Mouse (Mus musculus) CH12.LX (cell line): ENCODE measurements around the gene Selplg. TPM values are rescaled to one million over a fixed set of nuclear protein-coding genes. Genes with fewer than 3 reads are reported as not detected.

ENCODE experiments used
- DNase-seq: peaks from one replicate; pipeline ENCODE4 v3.0.0-alpha.2; 2013; ENCODE audit errors: extremely low read depth
- H3K27ac ChIP-seq: 2 replicates; pipeline ENCODE4 v1.5.1; 2012; ENCODE audit warnings: low read depth, mild to moderate bottlenecking, control low read depth, moderate library complexity; ENCODE audit not compliant: insufficient read depth
- H3K27me3 ChIP-seq: replicated peaks from 2 replicates; pipeline ENCODE3; 2012; ENCODE audit warnings: inconsistent platforms
- H3K36me3 ChIP-seq, 2 experiments: replicated peaks in 1 of 2; 2 replicates each; pipeline versions ENCODE3 to v1.6.1; 2012; ENCODE audit warnings: inconsistent platforms in 1 of 2, low read length in 1 of 2, mild to moderate bottlenecking in 1 of 2, mixed read lengths in 1 of 2, moderate library complexity in 1 of 2; ENCODE audit not compliant: control insufficient read depth in 1 of 2, insufficient read depth in 1 of 2
- H3K4me1 ChIP-seq, 2 experiments: 2 replicates each; pipeline ENCODE4 v1.6.1; 2012; ENCODE audit warnings: inconsistent platforms in 1 of 2, moderate library complexity in 1 of 2; ENCODE audit not compliant: insufficient read depth in 2 of 2, control insufficient read depth in 1 of 2
- H3K4me2 ChIP-seq: 2 replicates; pipeline ENCODE4 v1.6.1; 2012; ENCODE audit warnings: low read depth, mild to moderate bottlenecking, control low read depth; ENCODE audit not compliant: poor library complexity, insufficient read depth, severe bottlenecking
- H3K4me3 ChIP-seq, 3 experiments: fragments of 150-350 bp in 1 of 3; sonication (generic) in 1 of 3; replicated peaks in 1 of 3; 2 replicates each; pipeline versions ENCODE3 to v1.5.1; 2011 to 2012; ENCODE audit warnings: low read depth in 2 of 3, low read length in 2 of 3, mild to moderate bottlenecking in 2 of 3, moderate library complexity in 2 of 3, control low read depth in 1 of 3, improper control_type of control experiment in 1 of 3, inconsistent platforms in 1 of 3, mixed read lengths in 1 of 3; ENCODE audit not compliant: poor library complexity in 1 of 3
- H3K79me2 ChIP-seq: replicated peaks from 2 replicates; pipeline ENCODE4 v1.6.1; 2012; ENCODE audit warnings: mild to moderate bottlenecking, moderate library complexity; ENCODE audit not compliant: control insufficient read depth, poor library complexity, insufficient read depth, severe bottlenecking; ENCODE audit errors: extremely low read depth
- H3K9ac ChIP-seq: 2 replicates; pipeline ENCODE4 v1.6.1; 2012; ENCODE audit warnings: low read depth, mild to moderate bottlenecking, control low read depth, moderate library complexity; ENCODE audit not compliant: insufficient read depth
- H3K9me3 ChIP-seq: replicated peaks from 2 replicates; pipeline ENCODE3; 2012; ENCODE audit warnings: low read length, inconsistent platforms, mixed read lengths
- BHLHE40 ChIP-seq: IDR thresholded peaks from 2 replicates; pipeline ENCODE4 v1.6.1; 2011; ENCODE audit warnings: mild to moderate bottlenecking, low read depth, low read length, improper control_type of control experiment
- CHD1 ChIP-seq: IDR thresholded peaks from 2 replicates; pipeline ENCODE4 v1.6.1; 2012; ENCODE audit warnings: low read depth, low read length, improper control_type of control experiment, inconsistent platforms
- CHD2 ChIP-seq: IDR thresholded peaks from 2 replicates; pipeline ENCODE4 v1.6.1; 2011; ENCODE audit warnings: low read length, improper control_type of control experiment
- CTCF ChIP-seq, 2 experiments: IDR thresholded peaks in 1 of 2; conservative IDR thresholded peaks in 1 of 2; 2 replicates each; pipeline ENCODE4 v1.5.1; 2011 to 2012; ENCODE audit warnings: low read depth in 2 of 2, low read length in 2 of 2, improper control_type of control experiment in 1 of 2, inconsistent platforms in 1 of 2, mild to moderate bottlenecking in 1 of 2, moderate library complexity in 1 of 2
- E2F4 ChIP-seq: IDR thresholded peaks from 2 replicates; pipeline ENCODE4 v1.6.1; 2011; ENCODE audit warnings: low read depth, low read length, improper control_type of control experiment; ENCODE audit not compliant: insufficient replicate concordance
- ELF1 ChIP-seq: IDR thresholded peaks from 2 replicates; pipeline ENCODE4 v1.6.1; 2014; ENCODE audit warnings: low read depth, mild to moderate bottlenecking, inconsistent platforms, low read length, improper control_type of control experiment
- EP300 ChIP-seq: IDR thresholded peaks from 2 replicates; pipeline ENCODE4 v1.6.1; 2011; ENCODE audit warnings: low read length, improper control_type of control experiment
- ETS1 ChIP-seq: conservative IDR thresholded peaks from 2 replicates; pipeline ENCODE4 v1.6.1; 2012; ENCODE audit warnings: low read depth, mild to moderate bottlenecking, inconsistent platforms, low read length, improper control_type of control experiment, moderate library complexity
- GABPA ChIP-seq: IDR thresholded peaks from 2 replicates; pipeline ENCODE4 v1.6.1; 2012; ENCODE audit warnings: low read depth, low read length, improper control_type of control experiment, inconsistent platforms; ENCODE audit not compliant: insufficient replicate concordance
- HCFC1 ChIP-seq: IDR thresholded peaks from 2 replicates; pipeline ENCODE4 v1.6.1; 2012; ENCODE audit warnings: low read depth, mild to moderate bottlenecking, inconsistent platforms, low read length, improper control_type of control experiment
- IRF4 ChIP-seq: IDR thresholded peaks from 2 replicates; pipeline ENCODE4 v1.6.1; 2014; ENCODE audit warnings: low read depth, mild to moderate bottlenecking, inconsistent platforms, low read length, improper control_type of control experiment
- JUN ChIP-seq: IDR thresholded peaks from 2 replicates; pipeline ENCODE4 v1.6.1; 2011; ENCODE audit warnings: low read depth, mild to moderate bottlenecking, low read length, improper control_type of control experiment, moderate library complexity; ENCODE audit not compliant: insufficient read depth
- JUND ChIP-seq: conservative IDR thresholded peaks from 2 replicates; pipeline ENCODE4 v1.6.1; 2011; ENCODE audit warnings: low read depth, low read length, improper control_type of control experiment
- KAT2A ChIP-seq: IDR thresholded peaks from 2 replicates; pipeline ENCODE4 v1.6.1; 2012; ENCODE audit warnings: low read length, improper control_type of control experiment, inconsistent platforms; ENCODE audit not compliant: insufficient replicate concordance
- MAFK ChIP-seq: IDR thresholded peaks from 2 replicates; pipeline ENCODE4 v1.6.1; 2011; ENCODE audit warnings: low read length, improper control_type of control experiment; ENCODE audit not compliant: insufficient replicate concordance
- MAX ChIP-seq: IDR thresholded peaks from 2 replicates; pipeline ENCODE4 v1.6.1; 2011; ENCODE audit warnings: low read length, improper control_type of control experiment
- MAZ ChIP-seq: IDR thresholded peaks from 2 replicates; pipeline ENCODE4 v1.6.1; 2012; ENCODE audit warnings: low read depth, mild to moderate bottlenecking, inconsistent platforms, low read length, improper control_type of control experiment, moderate library complexity
- MEF2A ChIP-seq: IDR thresholded peaks from 2 replicates; pipeline ENCODE4 v1.6.1; 2014; ENCODE audit warnings: low read depth, mild to moderate bottlenecking, inconsistent platforms, low read length, improper control_type of control experiment, borderline replicate concordance
- MXI1 ChIP-seq: IDR thresholded peaks from 2 replicates; pipeline ENCODE4 v1.6.1; 2011; ENCODE audit warnings: mild to moderate bottlenecking, low read depth, low read length, improper control_type of control experiment
- MYC ChIP-seq: IDR thresholded peaks from 2 replicates; pipeline ENCODE4 v1.6.1; 2011; ENCODE audit warnings: low read depth, mild to moderate bottlenecking, improper control_type of control experiment, low read length
- NELFE ChIP-seq: IDR thresholded peaks from 2 replicates; pipeline ENCODE4 v1.6.1; 2011; ENCODE audit warnings: low read depth, low read length, improper control_type of control experiment
- NRF1 ChIP-seq: IDR thresholded peaks from 2 replicates; pipeline ENCODE4 v1.6.1; 2014; ENCODE audit warnings: low read depth, mild to moderate bottlenecking, inconsistent platforms, low read length, improper control_type of control experiment, moderate library complexity
- PAX5 ChIP-seq: IDR thresholded peaks from 2 replicates; pipeline ENCODE4 v1.6.1; 2012; ENCODE audit warnings: low read length, inconsistent platforms, mixed read lengths
- POLR2A ChIP-seq: IDR thresholded peaks from 2 replicates; pipeline ENCODE4 v1.6.1; 2011; ENCODE audit warnings: low read depth, mild to moderate bottlenecking, improper control_type of control experiment, low read length
- POLR2AphosphoS2 ChIP-seq: IDR thresholded peaks from 2 replicates; pipeline ENCODE4 v1.6.1; 2011; ENCODE audit warnings: low read depth, low read length, improper control_type of control experiment
- RAD21 ChIP-seq: IDR thresholded peaks from 2 replicates; pipeline ENCODE4 v1.6.1; 2011; ENCODE audit warnings: low read depth, mild to moderate bottlenecking, low read length, improper control_type of control experiment, moderate library complexity
- RCOR1 ChIP-seq: conservative IDR thresholded peaks from 2 replicates; pipeline ENCODE4 v1.6.1; 2012; ENCODE audit warnings: low read depth, mild to moderate bottlenecking, inconsistent platforms, low read length, improper control_type of control experiment
- SIN3A ChIP-seq: IDR thresholded peaks from 2 replicates; pipeline ENCODE4 v1.6.1; 2012; ENCODE audit warnings: low read length, improper control_type of control experiment, inconsistent platforms
- SMC3 ChIP-seq: IDR thresholded peaks from 2 replicates; pipeline ENCODE4 v1.6.1; 2011; ENCODE audit warnings: low read depth, low read length, improper control_type of control experiment
- TBP ChIP-seq: conservative IDR thresholded peaks from 2 replicates; pipeline ENCODE4 v1.6.1; 2011; ENCODE audit warnings: low read depth, low read length, improper control_type of control experiment
- TCF12 ChIP-seq: IDR thresholded peaks from 2 replicates; pipeline ENCODE4 v1.6.1; 2014; ENCODE audit warnings: low read depth, mild to moderate bottlenecking, inconsistent platforms, low read length, improper control_type of control experiment
- UBTF ChIP-seq: IDR thresholded peaks from 2 replicates; pipeline ENCODE4 v1.6.1; 2012; ENCODE audit warnings: low read depth, mild to moderate bottlenecking, inconsistent platforms, low read length, improper control_type of control experiment, moderate library complexity
- USF1 ChIP-seq: IDR thresholded peaks from 2 replicates; pipeline ENCODE4 v1.6.1; 2014; ENCODE audit warnings: low read depth, mild to moderate bottlenecking, inconsistent platforms, low read length, improper control_type of control experiment
- USF2 ChIP-seq: conservative IDR thresholded peaks from 2 replicates; pipeline ENCODE4 v1.6.1; 2011; ENCODE audit warnings: low read depth, low read length, improper control_type of control experiment
- ZC3H11A ChIP-seq: IDR thresholded peaks from 2 replicates; pipeline ENCODE4 v1.6.1; 2012; ENCODE audit warnings: low read depth, mild to moderate bottlenecking, inconsistent platforms, low read length, improper control_type of control experiment
- ZKSCAN1 ChIP-seq: IDR thresholded peaks from 2 replicates; pipeline ENCODE4 v1.6.1; 2012; ENCODE audit warnings: low read depth, inconsistent platforms, low read length, improper control_type of control experiment, borderline replicate concordance
- ZMIZ1 ChIP-seq: IDR thresholded peaks from 2 replicates; pipeline ENCODE4 v1.6.1; 2012; ENCODE audit warnings: low read depth, mild to moderate bottlenecking, inconsistent platforms, low read length, improper control_type of control experiment
- ZNF384 ChIP-seq: IDR thresholded peaks from 2 replicates; pipeline ENCODE4 v1.6.1; 2012; ENCODE audit warnings: low read depth, low read length, improper control_type of control experiment, inconsistent platforms
- dilution Hi-C: fragments of 300-500 bp; cut with MboI; formaldehyde crosslinking; loops from 2 replicates; pipeline ENCODE4 v1.14.3; 2020; ENCODE audit warnings: low sequenced_read_pairs; ENCODE audit not compliant: extremely low pct_unique_long_range_greater_than_20kb, extremely low pct_ligation_motif_present
- in situ Hi-C: fragments of 300-500 bp; cut with MboI; formaldehyde crosslinking; loops from 3 replicates; pipeline ENCODE4 v1.14.3; 2019; ENCODE audit warnings: low sequenced_read_pairs, low pct_ligation_motif_present, low pct_unique_long_range_greater_than_20kb, mixed read lengths
- polyA plus RNA-seq: library from polyadenylated mRNA; unstranded; fragments of >175 nt; gene quantifications from 2 replicates; pipeline ENCODE4 v1.2.1, GENCODE M21; 2012; ENCODE audit warnings: low read depth; ENCODE audit not compliant: insufficient read length
- total RNA-seq, 2 experiments: library from RNA; depleted of rRNA; stranded (reverse); fragments of 300-350 nt in 1 of 2; fragments of >200 nt in 1 of 2; gene quantifications; 2 replicates each; pipeline ENCODE4 v1.2.3; 2012 to 2014

The Selplg gene
- total and polyA plus RNA-seq, 3 experiments: 29.4 to 58.5 (median 41.6) TPM

GRCm38 (mm10) chr5:113826619-113827018 lies 5.8 kb downstream of the Selplg start:
- H3K27ac ChIP-seq: peak overlapping the region; percentile 73

GRCm38 (mm10) chr5:113825558-113825957 lies 6.9 kb downstream of the Selplg start:
- peaks cover 7 to 43% of the 10 kb centered on the region in 2 experiments for H3K36me3 ChIP-seq
- H3K4me1 ChIP-seq: peaks cover 22 to 58% of the 10 kb centered on the region in 2 experiments
- peaks cover 32% of the 10 kb centered on the region for H3K9me3 ChIP-seq
- no peak overlapping the region for H3K27ac ChIP-seq
- H3K27me3 ChIP-seq: no peaks in the 10 kb centered on the region
- in situ Hi-C loops: loop anchor here (10.0 kb wide), 1 partner anchor 241 kb away; no protein-coding TSS in a partner anchor
- no peak overlapping the region for H3K9ac ChIP-seq
- dilution Hi-C loops: no loop called here
- TF ChIP-seq KAT2A (no peak), SMC3 (no peak), NELFE (no peak), TBP (no peak), JUN (no peak), ELF1 (no peak), ZNF384 (no peak), IRF4 (no peak), BHLHE40 (no peak)
- no peak overlapping the region for H3K4me2 ChIP-seq
- no peak overlapping the region for H3K4me3 ChIP-seq
- DNase-seq: no peak
- no peaks in the 10 kb centered on the region for H3K79me2 ChIP-seq

More at GRCm38 (mm10) chr5:113826619-113827018, 5.8 kb downstream of the Selplg start:
- no peak overlapping the region for H3K9ac ChIP-seq
- no peaks in the 10 kb centered on the region for H3K79me2 ChIP-seq
- no peak overlapping the region for H3K4me2 ChIP-seq
- H3K9me3 ChIP-seq: peaks cover 32% of the 10 kb centered on the region
- dilution Hi-C loops: no loop called here
- in situ Hi-C loops: loop anchor here (10.0 kb wide), 1 partner anchor 242 kb away; no protein-coding TSS in a partner anchor
- H3K4me1 ChIP-seq: peaks cover 30 to 67% of the 10 kb centered on the region in 2 experiments
- no peaks in the 10 kb centered on the region for H3K27me3 ChIP-seq
- 0 out of 2 replicates have a peak, but pooled peaks have one; percentile 17 for TF ChIP-seq NELFE
- peak; percentile 70; the same call in 1 of the 2 replicates for TF ChIP-seq JUND
- TF ChIP-seq RAD21: no peak
- TF ChIP-seq ZNF384: peak; percentile 13; the same call in 1 of the 2 replicates
- no peak for TF ChIP-seq USF1
- TF ChIP-seq GABPA: no peak
- peak; percentile 88; the same call in 1 of the 2 replicates for TF ChIP-seq CHD1
- TF ChIP-seq ZC3H11A: no peak
- no peak for TF ChIP-seq CTCF (conservative IDR thresholded peaks at IDR 0.05 in 1 of 2, IDR thresholded peaks at IDR 0.05 in 1 of 2; ENCODE audit: low read depth in 2 of 2, low read length in 2 of 2)
- peak; percentile 86 for TF ChIP-seq RCOR1
- TF ChIP-seq E2F4: no peak
- peak; percentile 73 for TF ChIP-seq MYC
- no peak for TF ChIP-seq USF2
- TF ChIP-seq ELF1: peak; percentile 59
- 0 out of 2 replicates have a peak, but pooled peaks have one; percentile 25 for TF ChIP-seq TBP
- 0 out of 2 replicates have a peak, but pooled peaks have one; percentile 52 for TF ChIP-seq KAT2A
- peak; percentile 36; the same call in 1 of the 2 replicates for TF ChIP-seq MXI1
- no peak for TF ChIP-seq SMC3
- peak; percentile 82 for TF ChIP-seq MEF2A
- TF ChIP-seq MAFK: peak; percentile 51; the same call in 1 of the 2 replicates
- peak; percentile 63 for TF ChIP-seq ZMIZ1
- peak; percentile 82 for TF ChIP-seq MAZ
- peak; percentile 94 for TF ChIP-seq EP300
- TF ChIP-seq NRF1: no peak
- no peak for TF ChIP-seq POLR2A
- no peak for TF ChIP-seq PAX5
- TF ChIP-seq CHD2: peak; percentile 71
- TF ChIP-seq ETS1: peak; percentile 86
- no peak for TF ChIP-seq MAX
- peak; percentile 85 for TF ChIP-seq SIN3A
- no peak; the same call in 1 of the 2 replicates for TF ChIP-seq HCFC1
- peak; percentile 87 for TF ChIP-seq TCF12
- TF ChIP-seq IRF4: peak; percentile 84
- peak; percentile 47; the same call in 1 of the 2 replicates for TF ChIP-seq JUN
- no peak for TF ChIP-seq POLR2AphosphoS2
- TF ChIP-seq BHLHE40: peak; percentile 74
- no peak for TF ChIP-seq UBTF
- TF ChIP-seq ZKSCAN1: no peak
- TF ChIP-seq, all 38 proteins: peak for 22
- Histone ChIP-seq H3K4me3 (no peak overlapping the region), H3K36me3 (peaks cover 7 to 47% of the 10 kb centered on the region in 2 experiments)
- DNase-seq: peak; percentile 91
